8 mouse cellular contexts compared by ENCODE assay signal in the genomic region with DNA sequence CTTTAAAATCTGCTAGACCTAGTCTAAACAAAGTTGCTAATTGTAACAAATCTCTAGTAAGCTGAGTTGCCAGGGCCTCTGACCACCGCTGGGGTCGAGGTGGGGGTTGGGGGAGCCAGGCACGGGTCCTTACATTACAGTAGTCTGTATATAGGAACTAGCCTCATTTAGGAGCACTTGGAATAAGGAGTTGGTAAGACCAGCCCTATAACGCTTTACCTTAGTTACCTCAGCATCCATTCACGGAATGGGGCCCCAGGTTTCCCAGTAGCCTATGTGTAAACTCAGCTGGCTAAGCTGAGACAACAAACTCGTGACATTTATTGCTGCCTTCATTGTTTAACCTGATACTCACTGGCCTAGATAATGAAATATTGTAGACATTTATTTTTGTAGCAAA. TPM values are rescaled to one million over a fixed set of nuclear protein-coding genes. Genes with fewer than 3 reads are reported as not detected.
DNase-seq lines count a peak whose midpoint lies in the region; ATAC-seq and TF ChIP-seq lines count a peak whose summit lies in the region.

No protein-coding gene starts in this region.

- TF ChIP-seq CTCF in G1E (IDR thresholded peaks at IDR 0.05; ENCODE audit: low read depth, low read length) = no peak

- DNase-seq in heart, postnatal 25 days (ENCODE audit: low spot score) = no peak
- DNase-seq in G1E (ENCODE audit: low spot score) = no peak
- DNase-seq in midbrain, embryonic 10.5 days (ENCODE audit: low spot score) = peak; percentile 12
- no peak for DNase-seq in adrenal gland, postnatal 14 days
- no peak for DNase-seq in gastrocnemius, postnatal 14 days

- H3K27me3 ChIP-seq in heart, embryonic 11.5 days (ENCODE audit: control insufficient read depth, insufficient read depth, low read length) = no peaks in the 10 kb centered on the region
- no peaks in the 10 kb centered on the region for H3K27me3 ChIP-seq in G1E (ENCODE audit: insufficient read depth, low read length)
- no peaks in the 10 kb centered on the region for H3K27me3 ChIP-seq in hindbrain, embryonic 12.5 days
- no peaks in the 10 kb centered on the region for H3K27me3 ChIP-seq in midbrain, embryonic 10.5 days (ENCODE audit: low read depth, poor library complexity, severe bottlenecking)

- H3K9me3 ChIP-seq in heart, embryonic 11.5 days (replicated peaks; ENCODE audit: control insufficient read depth, low read length) = no peaks in the 10 kb centered on the region
- H3K9me3 ChIP-seq in G1E (replicated peaks) = no peaks in the 10 kb centered on the region
- H3K9me3 ChIP-seq in hindbrain, embryonic 12.5 days (replicated peaks) = no peaks in the 10 kb centered on the region
- H3K9me3 ChIP-seq in midbrain, embryonic 10.5 days (replicated peaks) = no peaks in the 10 kb centered on the region

- H3K4me3 ChIP-seq in heart, embryonic 11.5 days (ENCODE audit: low read depth, low read length) = peak overlapping the region; percentile 34
- peak overlapping the region; percentile 39; the same call in 1 of the 2 replicates for H3K4me3 ChIP-seq in G1E (ENCODE audit: low read depth, low read length)
- H3K4me3 ChIP-seq in hindbrain, embryonic 12.5 days = peak overlapping the region; percentile 88
- peak overlapping the region; percentile 91 for H3K4me3 ChIP-seq in midbrain, embryonic 10.5 days

- peaks cover 19% of the 10 kb centered on the region for H3K4me1 ChIP-seq in heart, embryonic 11.5 days (ENCODE audit: control insufficient read depth, insufficient read depth, low read length)
- peaks cover 48% of the 10 kb centered on the region for H3K4me1 ChIP-seq in G1E (ENCODE audit: insufficient read depth, low read depth, low read length)
- H3K4me1 ChIP-seq in hindbrain, embryonic 12.5 days = peaks cover 37% of the 10 kb centered on the region
- peaks cover 59% of the 10 kb centered on the region for H3K4me1 ChIP-seq in midbrain, embryonic 10.5 days

- ATAC-seq in heart, embryonic 11.5 days (replicated peaks; ENCODE audit: insufficient number of reproducible peaks, low FRiP score, low TSS enrichment) = no peak
- ATAC-seq in G1E (ENCODE audit: extremely low read depth, insufficient number of reproducible peaks, low FRiP score, poor library complexity, severe bottlenecking) = no peak
- ATAC-seq in hindbrain, embryonic 12.5 days (ENCODE audit: low FRiP score) = no peak
- ATAC-seq in erythroid progenitor cell, adult 5-6 weeks (replicated peaks; ENCODE audit: low FRiP score, poor library complexity, severe bottlenecking) = no peak

- 31% methylated on average over 6 of the region's 6 CpGs for WGBS in heart, embryonic 11.5 days (ENCODE audit: insufficient replicate concordance)
- 20% methylated on average over 6 of the region's 6 CpGs for WGBS in hindbrain, embryonic 12.5 days
- WGBS in midbrain, embryonic 10.5 days = 35% methylated on average over 6 of the region's 6 CpGs

- no peaks in the 10 kb centered on the region for H3K36me3 ChIP-seq in heart, embryonic 11.5 days (ENCODE audit: control insufficient read depth, insufficient read depth, low read length)
- peaks cover 38% of the 10 kb centered on the region for H3K36me3 ChIP-seq in G1E (replicated peaks)
- no peaks in the 10 kb centered on the region for H3K36me3 ChIP-seq in hindbrain, embryonic 12.5 days
- H3K36me3 ChIP-seq in midbrain, embryonic 10.5 days = peaks cover 11% of the 10 kb centered on the region

- intact Hi-C loops in heart, postnatal 25 days (cut with DNase I) = loop anchor here (10.0 kb wide), 1 partner anchor 289 kb away; a partner anchor contains a TSS
- intact Hi-C loops in gastrocnemius, postnatal 14 days (cut with DNase I; ENCODE audit: low total_unique reads) = no loop called here

- H3K4me2 ChIP-seq in heart, embryonic 11.5 days = peak overlapping the region; percentile 83
- peak overlapping the region; percentile 69 for H3K4me2 ChIP-seq in hindbrain, embryonic 12.5 days (replicated peaks)

- peak overlapping the region; percentile 71 for H3K9ac ChIP-seq in heart, embryonic 11.5 days (ENCODE audit: low read depth, low read length)
- H3K9ac ChIP-seq in hindbrain, embryonic 12.5 days = peak overlapping the region; percentile 65

- peak overlapping the region; percentile 95 for H3K27ac ChIP-seq in heart, embryonic 11.5 days (ENCODE audit: low read depth, low read length)
- H3K27ac ChIP-seq in hindbrain, embryonic 12.5 days = peak overlapping the region; percentile 96
- peak overlapping the region; percentile 100 for H3K27ac ChIP-seq in midbrain, embryonic 10.5 days (replicated peaks)

RNA-seq across cellular contexts. Expression of a gene that starts 3.3 kb away (rescaled TPM):
- polyA plus RNA-seq in heart, embryonic 11.5 days (2014; fragmentation: Nextera tagmentation; extraction: Ambion mirVana) = 20.9 and 22.8 TPM in 2 replicates
- 1 to 10 TPM; 1.4 to 1.5 TPM for total RNA-seq in heart, postnatal 25 days (2021)
- total RNA-seq in G1E (2014; fragmentation: Nextera tagmentation) (20.4 and 20.6 TPM in 2 replicates), G1E (2017) (17.5 and 20.4 TPM in 2 replicates)
- polyA plus RNA-seq in G1E (2012) = 2.3 TPM in 2 replicates
- 33.1 and 39.2 TPM in 2 replicates for polyA plus RNA-seq in hindbrain, embryonic 12.5 days (2016; fragmentation: Nextera tagmentation; extraction: Ambion mirVana)
- polyA plus RNA-seq in midbrain, embryonic 10.5 days (2016; fragmentation: Nextera tagmentation; extraction: Ambion mirVana) = 39.5 TPM in 2 replicates
- 1.4 and 7.5 TPM in 2 replicates for total RNA-seq in erythroid progenitor cell, adult 5-6 weeks (2015; ENCODE audit: low replicate concordance)
- total RNA-seq in erythroid progenitor cell, adult 5-6 weeks (2017; ENCODE audit: low replicate concordance) = 0.23 and 0.51 TPM in 2 replicates
- total RNA-seq in adrenal gland, postnatal 14 days (2021) = 53.5 and 61.2 TPM in 2 replicates
- total RNA-seq in gastrocnemius, postnatal 14 days (2021) = 1 to 10 TPM; 1.4 to 4.5 TPM

Comparison
In these comparisons a context has a peak if more than half of its experiments do, and no peak if none do; other contexts are left out.
1. H3K4me3 ChIP-seq: peak in every context shown above with its lines; median percentile 91 in midbrain, embryonic 10.5 days; 88 in hindbrain, embryonic 12.5 days; 39 in G1E; 34 in heart, embryonic 11.5 days.